Mouse (Mus musculus): ENCODE data around the gene Vmn1r50. TPM values are rescaled to one million over a fixed set of nuclear protein-coding genes. Genes with fewer than 3 reads are reported as not detected.
"Not testable (repeated sequence)": the region's sequence is repeated elsewhere in the genome, so short reads cannot be mapped to it uniquely, and the experiment has no call there.

Gene Vmn1r50
- not detected in 2 replicates for polyA plus RNA-seq (2015; fragmentation: Nextera tagmentation; extraction: Ambion mirVana)

- H3K9me3 ChIP-seq: 0 out of 2 replicates have a peak, but pooled peaks cover 4% of the 10 kb centered on the region
- no peaks in the 10 kb centered on the region for H3K36me3 ChIP-seq
- no peak within 1 kb of the TSS for H3K4me2 ChIP-seq (replicated peaks)
- H3K27ac ChIP-seq: no peak within 1 kb of the TSS
- no peak for ATAC-seq
- no peaks in the 10 kb centered on the region for H3K4me1 ChIP-seq (replicated peaks)
- H3K4me3 ChIP-seq (replicated peaks): no peak within 1 kb of the TSS
- H3K27me3 ChIP-seq: no peaks in the 10 kb centered on the region
- WGBS: 67% methylated on average over 2 of the region's 2 CpGs
- H3K9ac ChIP-seq (replicated peaks): no peak within 1 kb of the TSS
These were observed at the start of gene Vmn1r50 for GRCm38 (mm10) chr6:90101130-90101529. Gene Vmn1r50, plus strand, starts transcription at chr6:90101430.

DNA sequence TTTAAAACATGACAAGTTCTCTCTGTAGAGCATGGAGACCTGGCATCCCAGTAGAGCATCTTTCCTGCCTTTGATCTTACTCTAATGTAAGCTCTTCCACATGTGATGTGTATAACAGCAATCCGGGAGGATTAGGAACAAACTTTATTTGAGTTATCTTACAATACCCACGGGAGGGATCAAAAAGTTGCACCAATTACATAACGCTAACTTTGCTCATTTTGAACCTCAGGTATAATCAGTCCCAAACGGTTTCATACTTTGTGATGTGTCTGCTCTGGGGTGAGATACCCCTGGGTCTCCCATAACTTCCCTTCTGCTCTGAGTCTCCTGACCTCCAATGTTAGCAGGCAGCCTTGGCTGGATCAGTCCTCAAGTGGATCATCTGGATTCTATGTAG, 22.8 kb upstream of the Vmn1r50 start, which contains the start of gene Vmn1r49:
Gene Vmn1r49 (minus strand): TSS at position 101 of the 400 bp plus-strand sequence.
- no peak within 1 kb of the TSS for H3K4me2 ChIP-seq (replicated peaks)
- no peaks in the 10 kb centered on the region for H3K36me3 ChIP-seq
- no peak for ATAC-seq

DNA sequence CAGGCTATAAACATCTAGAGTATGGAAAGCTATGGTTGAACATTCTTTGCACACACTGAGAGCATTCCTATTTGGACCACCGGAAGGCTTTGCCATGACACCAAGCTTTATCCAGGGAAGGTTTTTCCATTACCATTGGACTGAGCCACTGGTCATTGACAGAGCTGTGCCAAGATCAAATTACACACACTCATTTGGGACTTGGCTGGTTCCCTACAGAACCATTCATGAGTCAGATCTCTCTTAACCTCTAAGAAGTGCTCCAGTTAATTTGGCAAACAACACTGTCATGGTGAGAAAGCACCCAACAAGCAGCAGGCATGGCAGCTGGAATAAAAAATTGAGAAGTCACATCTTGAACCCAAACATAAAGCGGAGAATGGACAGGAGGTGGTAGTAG, 664 bp upstream of the Vmn1r50 start:
- H3K4me1 ChIP-seq (replicated peaks): no peaks in the 10 kb centered on the region
- no peak overlapping the region for H3K9ac ChIP-seq (replicated peaks)
- H3K4me2 ChIP-seq (replicated peaks): no peak overlapping the region
- ATAC-seq: no peak
- no peak overlapping the region for H3K27ac ChIP-seq
- H3K36me3 ChIP-seq: no peaks in the 10 kb centered on the region
- 93% methylated on average over 2 of the region's 2 CpGs for WGBS
- H3K4me3 ChIP-seq (replicated peaks): no peak overlapping the region
- no peaks in the 10 kb centered on the region for H3K27me3 ChIP-seq
- peaks cover 4% of the 10 kb centered on the region; the same call in 1 of the 2 replicates for H3K9me3 ChIP-seq

More for the DNA sequence above, 22.8 kb upstream of the Vmn1r50 start, which contains the start of gene Vmn1r49:
- peaks cover 13% of the 10 kb centered on the region for H3K9me3 ChIP-seq
- no peak within 1 kb of the TSS for H3K4me3 ChIP-seq (replicated peaks)
- no peak within 1 kb of the TSS for H3K27ac ChIP-seq
- H3K9ac ChIP-seq (replicated peaks): no peak within 1 kb of the TSS
- no peaks in the 10 kb centered on the region for H3K4me1 ChIP-seq (replicated peaks)
- 83% methylated on average over 4 of the region's 4 CpGs for WGBS
- no peaks in the 10 kb centered on the region for H3K27me3 ChIP-seq

GRCm38 (mm10) chr6:90122296-90122695, 21.1 kb downstream of the Vmn1r50 start, which contains the start of gene Vmn1r51:
Gene Vmn1r51, plus strand, starts transcription at chr6:90122596.
- WGBS: 91% methylated on average over 1 of the region's 1 CpGs
- H3K27me3 ChIP-seq; ATAC-seq; H3K4me3 ChIP-seq (replicated peaks); H3K9ac ChIP-seq (replicated peaks); H3K36me3 ChIP-seq; H3K4me1 ChIP-seq (replicated peaks); H3K4me2 ChIP-seq (replicated peaks); H3K27ac ChIP-seq: not testable (repeated sequence)
- H3K9me3 ChIP-seq: peaks cover 10% of the 10 kb centered on the region

Other genes starting within 250 kb of the Vmn1r50 start
- gene Vmn1r42, start 225.0 kb upstream of the Vmn1r50 start, polyA plus RNA-seq (2015; fragmentation: Nextera tagmentation; extraction: Ambion mirVana): not detected in 2 replicates
- not detected in 2 replicates for gene Vmn1r43, start 225.0 kb upstream of the Vmn1r50 start, polyA plus RNA-seq (2015; fragmentation: Nextera tagmentation; extraction: Ambion mirVana)
- gene Vmn1r44, start 217.8 kb upstream of the Vmn1r50 start, polyA plus RNA-seq (2015; fragmentation: Nextera tagmentation; extraction: Ambion mirVana): not detected in 2 replicates
- not detected in 2 replicates for gene Vmn1r45, start 160.8 kb upstream of the Vmn1r50 start, polyA plus RNA-seq (2015; fragmentation: Nextera tagmentation; extraction: Ambion mirVana)
- gene Vmn1r46, start 132.1 kb upstream of the Vmn1r50 start, polyA plus RNA-seq (2015; fragmentation: Nextera tagmentation; extraction: Ambion mirVana): not detected in 2 replicates
- not detected in 2 replicates for gene Vmn1r47, start 85.3 kb upstream of the Vmn1r50 start, polyA plus RNA-seq (2015; fragmentation: Nextera tagmentation; extraction: Ambion mirVana)
- not detected in 2 replicates for gene Vmn1r48, start 64.6 kb upstream of the Vmn1r50 start, polyA plus RNA-seq (2015; fragmentation: Nextera tagmentation; extraction: Ambion mirVana)
- not detected in 2 replicates for gene Vmn1r49, start 22.9 kb upstream of the Vmn1r50 start, polyA plus RNA-seq (2015; fragmentation: Nextera tagmentation; extraction: Ambion mirVana)
- not detected in 2 replicates for gene Vmn1r51, start 21.2 kb downstream of the Vmn1r50 start, polyA plus RNA-seq (2015; fragmentation: Nextera tagmentation; extraction: Ambion mirVana)
- gene Vmn1r52, start 73.4 kb downstream of the Vmn1r50 start, polyA plus RNA-seq (2015; fragmentation: Nextera tagmentation; extraction: Ambion mirVana): not detected in 2 replicates
- gene V1ra8, start 101.4 kb downstream of the Vmn1r50 start, polyA plus RNA-seq (2015; fragmentation: Nextera tagmentation; extraction: Ambion mirVana): not detected in 2 replicates
- gene Vmn1r53, start 123.0 kb downstream of the Vmn1r50 start, polyA plus RNA-seq (2015; fragmentation: Nextera tagmentation; extraction: Ambion mirVana): not detected in 2 replicates
- gene Vmn1r54, start 144.9 kb downstream of the Vmn1r50 start, polyA plus RNA-seq (2015; fragmentation: Nextera tagmentation; extraction: Ambion mirVana): not detected in 2 replicates
- gene BC048671, start 199.8 kb downstream of the Vmn1r50 start, polyA plus RNA-seq (2015; fragmentation: Nextera tagmentation; extraction: Ambion mirVana): not detected in 2 replicates
- gene Chst13, start 223.8 kb downstream of the Vmn1r50 start, polyA plus RNA-seq (2015; fragmentation: Nextera tagmentation; extraction: Ambion mirVana): not detected in 2 replicates
- gene Uroc1, start 231.9 kb downstream of the Vmn1r50 start, polyA plus RNA-seq (2015; fragmentation: Nextera tagmentation; extraction: Ambion mirVana): not detected in 2 replicates